In the genomic region with DNA sequence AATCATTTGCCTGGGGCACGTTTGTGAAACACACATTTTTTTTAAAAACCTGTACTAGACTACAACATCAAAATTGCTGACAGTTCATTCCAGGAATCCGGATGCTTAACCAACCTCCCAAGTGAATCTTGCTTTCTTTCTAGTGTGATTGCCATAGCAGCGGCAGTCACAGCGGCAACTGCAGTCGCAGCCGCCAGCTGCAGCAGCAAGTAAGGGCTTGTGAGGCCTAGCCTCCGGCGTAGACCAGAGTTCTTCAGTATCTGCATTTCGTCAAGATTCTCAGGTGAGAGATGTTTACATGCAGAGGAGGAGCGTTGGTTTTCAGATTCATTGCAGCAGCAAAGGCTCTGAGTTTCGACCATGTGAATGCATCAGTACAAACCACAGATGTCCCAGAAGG, we compare ENCODE assay signal across 12 mouse cellular contexts.
A peak's percentile ranks its signal among the peaks of the same experiment; 100 is the strongest.
DNase-seq lines count a peak whose midpoint lies in the region; ATAC-seq and TF ChIP-seq lines count a peak whose summit lies in the region.
"Had no signal": no experiment of that assay in that cellular context is flagged by ENCODE, and none has a peak within 500 bp of the region (broad histone marks: within the 10 kb centered on the region; RNA-seq: fewer than 3 reads in every experiment).

No protein-coding gene starts in this region.

- H3K9me3 ChIP-seq in hindbrain, embryonic 13.5 days = no peaks in the 10 kb centered on the region
- H3K9me3 ChIP-seq in hindbrain, postnatal 0 days (ENCODE audit: low read length) = no peaks in the 10 kb centered on the region
- H3K9me3 ChIP-seq in midbrain, postnatal 0 days (ENCODE audit: low read length) = no peaks in the 10 kb centered on the region
- H3K9me3 ChIP-seq in midbrain, embryonic 15.5 days = no peaks in the 10 kb centered on the region
- H3K9me3 ChIP-seq in embryonic facial prominence, embryonic 10.5 days = 0 out of 2 replicates have a peak, but pooled peaks cover 5% of the 10 kb centered on the region

- TF ChIP-seq CTCF in hindbrain, postnatal 0 days (IDR thresholded peaks at IDR 0.05; ENCODE audit: low read depth) = no peak
- no peak for TF ChIP-seq CTCF in midbrain, postnatal 0 days (IDR thresholded peaks at IDR 0.05)

- H3K27ac ChIP-seq in hindbrain, embryonic 13.5 days = 0 out of 2 replicates have a peak overlapping the region, but pooled peaks have one; percentile 23
- no peak overlapping the region for H3K27ac ChIP-seq in hindbrain, postnatal 0 days
- H3K27ac ChIP-seq in midbrain, postnatal 0 days (ENCODE audit: low read depth, low read length) = no peak overlapping the region
- H3K27ac ChIP-seq in midbrain, embryonic 15.5 days = no peak overlapping the region
- H3K27ac ChIP-seq in embryonic facial prominence, embryonic 10.5 days (replicated peaks) = no peak overlapping the region
- H3K27ac ChIP-seq: embryonic facial prominence, embryonic 12.5 days; forebrain, embryonic 12.5 days; heart, embryonic 13.5 days; hindbrain, embryonic 14.5 days had no signal

- no peaks in the 10 kb centered on the region for H3K4me1 ChIP-seq in hindbrain, embryonic 13.5 days (replicated peaks)
- no peaks in the 10 kb centered on the region for H3K4me1 ChIP-seq in hindbrain, postnatal 0 days (ENCODE audit: insufficient read depth, low read length)
- no peaks in the 10 kb centered on the region for H3K4me1 ChIP-seq in midbrain, postnatal 0 days (ENCODE audit: insufficient read depth, low read length)
- H3K4me1 ChIP-seq in midbrain, embryonic 15.5 days = no peaks in the 10 kb centered on the region
- no peaks in the 10 kb centered on the region for H3K4me1 ChIP-seq in embryonic facial prominence, embryonic 10.5 days
- H3K4me1 ChIP-seq: embryonic facial prominence, embryonic 12.5 days; forebrain, embryonic 12.5 days; heart, embryonic 13.5 days had no signal

- no peaks in the 10 kb centered on the region for H3K27me3 ChIP-seq in hindbrain, embryonic 13.5 days
- H3K27me3 ChIP-seq in hindbrain, postnatal 0 days (ENCODE audit: insufficient read depth, low read length) = no peaks in the 10 kb centered on the region
- H3K27me3 ChIP-seq in midbrain, postnatal 0 days (ENCODE audit: insufficient read depth, low read length) = no peaks in the 10 kb centered on the region
- H3K27me3 ChIP-seq in midbrain, embryonic 15.5 days (replicated peaks) = no peaks in the 10 kb centered on the region
- no peaks in the 10 kb centered on the region for H3K27me3 ChIP-seq in embryonic facial prominence, embryonic 10.5 days (replicated peaks; ENCODE audit: low read depth, poor library complexity, severe bottlenecking)
- H3K27me3 ChIP-seq: embryonic facial prominence, embryonic 12.5 days; forebrain, embryonic 12.5 days; heart, embryonic 13.5 days had no signal

- no peak for DNase-seq in hindbrain, postnatal 0 days (ENCODE audit: low spot score)
- peak; percentile 10 for DNase-seq in midbrain, postnatal 0 days (ENCODE audit: low spot score)
- DNase-seq in embryonic facial prominence, embryonic 10.5 days (ENCODE audit: low spot score) = peak; percentile 19
- DNase-seq in layer of hippocampus, adult 8-10 months (ENCODE audit: low spot score in 2 of 2) = no peak

- H3K36me3 ChIP-seq in hindbrain, embryonic 13.5 days = no peaks in the 10 kb centered on the region
- no peaks in the 10 kb centered on the region for H3K36me3 ChIP-seq in hindbrain, postnatal 0 days (ENCODE audit: insufficient read depth, low read length)
- no peaks in the 10 kb centered on the region for H3K36me3 ChIP-seq in midbrain, postnatal 0 days (ENCODE audit: insufficient read depth, low read length)
- no peaks in the 10 kb centered on the region for H3K36me3 ChIP-seq in midbrain, embryonic 15.5 days (replicated peaks)
- no peaks in the 10 kb centered on the region for H3K36me3 ChIP-seq in embryonic facial prominence, embryonic 10.5 days (replicated peaks)
- H3K36me3 ChIP-seq: embryonic facial prominence, embryonic 12.5 days; forebrain, embryonic 12.5 days; heart, embryonic 13.5 days had no signal

- 87% methylated on average over 11 of the region's 11 CpGs for WGBS in hindbrain, embryonic 13.5 days
- 73% methylated on average over 11 of the region's 11 CpGs for WGBS in hindbrain, postnatal 0 days
- WGBS in midbrain, postnatal 0 days = 79% methylated on average over 11 of the region's 11 CpGs
- WGBS in midbrain, embryonic 15.5 days = 81% methylated on average over 11 of the region's 11 CpGs
- 87% methylated on average over 11 of the region's 11 CpGs for WGBS in embryonic facial prominence, embryonic 10.5 days

- no peak overlapping the region for H3K4me2 ChIP-seq in hindbrain, embryonic 13.5 days
- H3K4me2 ChIP-seq in hindbrain, postnatal 0 days (ENCODE audit: low read depth, low read length) = no peak overlapping the region
- H3K4me2 ChIP-seq in midbrain, postnatal 0 days (ENCODE audit: low read depth, low read length, poor library complexity, severe bottlenecking) = no peak overlapping the region
- H3K4me2 ChIP-seq in midbrain, embryonic 15.5 days = no peak overlapping the region
- H3K4me2 ChIP-seq: embryonic facial prominence, embryonic 12.5 days; forebrain, embryonic 12.5 days; heart, embryonic 13.5 days; hindbrain, embryonic 14.5 days had no signal

- no peak for ATAC-seq in hindbrain, embryonic 13.5 days (ENCODE audit: low FRiP score)
- ATAC-seq in hindbrain, postnatal 0 days = no peak
- ATAC-seq in midbrain, postnatal 0 days (ENCODE audit: low FRiP score) = no peak
- no peak for ATAC-seq in midbrain, embryonic 15.5 days (replicated peaks)
- ATAC-seq in frontal cortex, adult (ENCODE audit: low TSS enrichment) = no peak
- ATAC-seq: inflammation-experienced regulatory T-cells, adult 6 months had no signal

- no peak overlapping the region for H3K4me3 ChIP-seq in hindbrain, embryonic 13.5 days
- H3K4me3 ChIP-seq in hindbrain, postnatal 0 days (ENCODE audit: low read length) = no peak overlapping the region
- H3K4me3 ChIP-seq in midbrain, postnatal 0 days (ENCODE audit: low read depth, low read length) = no peak overlapping the region
- no peak overlapping the region for H3K4me3 ChIP-seq in midbrain, embryonic 15.5 days
- H3K4me3 ChIP-seq in embryonic facial prominence, embryonic 10.5 days = no peak overlapping the region
- H3K4me3 ChIP-seq: embryonic facial prominence, embryonic 12.5 days; forebrain, embryonic 12.5 days; heart, embryonic 13.5 days had no signal

- H3K9ac ChIP-seq in hindbrain, embryonic 13.5 days = no peak overlapping the region
- no peak overlapping the region for H3K9ac ChIP-seq in hindbrain, postnatal 0 days (replicated peaks; ENCODE audit: low read length)
- H3K9ac ChIP-seq in midbrain, postnatal 0 days (replicated peaks; ENCODE audit: low read length, poor library complexity, severe bottlenecking) = no peak overlapping the region
- no peak overlapping the region for H3K9ac ChIP-seq in midbrain, embryonic 15.5 days
- H3K9ac ChIP-seq: embryonic facial prominence, embryonic 12.5 days; forebrain, embryonic 12.5 days; heart, embryonic 13.5 days; hindbrain, embryonic 14.5 days had no signal

Comparison
In these comparisons a context has a peak if more than half of its experiments do, and no peak if none do; other contexts are left out.
1. DNase-seq: peak in midbrain, postnatal 0 days (single experiment) and embryonic facial prominence, embryonic 10.5 days (single experiment); none in hindbrain, postnatal 0 days (single experiment) and layer of hippocampus, adult 8-10 months (0 of 2).